Mouse (Mus musculus): ENCODE measurements around the gene Kmt2e. TPM values are rescaled to one million over a fixed set of nuclear protein-coding genes. Genes with fewer than 3 reads are reported as not detected.

Gene Kmt2e
- polyA plus RNA-seq (2015; fragmentation: Nextera tagmentation; extraction: Ambion mirVana): 117 and 128 TPM in 2 replicates

GRCm38 (mm10) chr5:23433720-23434597 is at the start of gene Kmt2e:
Gene Kmt2e (plus strand): TSS chr5:23434441.

Measured in neural tube, postnatal 0 days (tissue).